Mouse (Mus musculus) liver, embryonic 13.5 days (tissue): ENCODE results near the gene Palm. TPM values are rescaled to one million over a fixed set of nuclear protein-coding genes. Genes with fewer than 3 reads are reported as not detected.
A peak's percentile ranks its signal among the peaks of the same experiment; 100 is the strongest.

ENCODE experiments used
- ATAC-seq: fragments of 200-750 bp; cut with Nextera tagmentation; 2 replicates; pipeline ENCODE4 v1.8.0; 2017; ENCODE audit warnings: low read depth, mild to moderate bottlenecking, moderate number of reproducible peaks, moderate library complexity
- DNase-seq: peaks from one replicate; pipeline ENCODE4 v3.0.0; 2022
- H3K27ac ChIP-seq: fragments of 300-500 bp; sonication (generic); 2 replicates; pipeline ENCODE4 v1.5.1; 2015; ENCODE audit warnings: moderate library complexity, mild to moderate bottlenecking, inconsistent platforms
- H3K27me3 ChIP-seq: fragments of 300-500 bp; sonication (generic); 2 replicates; pipeline ENCODE4 v1.6.1; 2015; ENCODE audit warnings: mild to moderate bottlenecking, inconsistent platforms
- H3K36me3 ChIP-seq: fragments of 300-500 bp; sonication (generic); 2 replicates; pipeline ENCODE4 v1.6.1; 2015; ENCODE audit warnings: mild to moderate bottlenecking, inconsistent platforms
- H3K4me1 ChIP-seq: fragments of 300-500 bp; sonication (generic); replicated peaks from 2 replicates; pipeline ENCODE4 v1.6.1; 2015; ENCODE audit warnings: inconsistent platforms
- H3K4me2 ChIP-seq: fragments of 300-500 bp; sonication (generic); 2 replicates; pipeline ENCODE4 v1.6.1; 2015; ENCODE audit warnings: inconsistent platforms, mild to moderate bottlenecking, moderate library complexity
- H3K4me3 ChIP-seq: fragments of 300-500 bp; sonication (generic); replicated peaks from 2 replicates; pipeline ENCODE4 v1.5.1; 2015; ENCODE audit warnings: mild to moderate bottlenecking, inconsistent platforms
- H3K9ac ChIP-seq: fragments of 300-500 bp; sonication (generic); 2 replicates; pipeline ENCODE4 v1.6.1; 2015; ENCODE audit warnings: mild to moderate bottlenecking, inconsistent platforms
- H3K9me3 ChIP-seq: fragments of 300-500 bp; sonication (generic); replicated peaks from 2 replicates; pipeline ENCODE4 v1.6.1; 2016; ENCODE audit warnings: inconsistent platforms
- WGBS: fragments of 180-500 bp; shearing (Covaris S2); methylation state at CpG from one replicate; pipeline ENCODE4 v1.1.7; 2015; ENCODE audit not compliant: insufficient replicate concordance; 5-methylcytosine and 5-hydroxymethylcytosine counted together
- polyA plus RNA-seq: library from polyadenylated mRNA; unstranded; fragments of >200 nt; fragmentation: Nextera tagmentation; extraction: Ambion mirVana; gene quantifications from 2 replicates; pipeline ENCODE4 v1.2.1, GENCODE M21; 2015

The Palm gene
- polyA plus RNA-seq, 1 experiment from 2014 or later, result 7.4 TPM

DNA sequence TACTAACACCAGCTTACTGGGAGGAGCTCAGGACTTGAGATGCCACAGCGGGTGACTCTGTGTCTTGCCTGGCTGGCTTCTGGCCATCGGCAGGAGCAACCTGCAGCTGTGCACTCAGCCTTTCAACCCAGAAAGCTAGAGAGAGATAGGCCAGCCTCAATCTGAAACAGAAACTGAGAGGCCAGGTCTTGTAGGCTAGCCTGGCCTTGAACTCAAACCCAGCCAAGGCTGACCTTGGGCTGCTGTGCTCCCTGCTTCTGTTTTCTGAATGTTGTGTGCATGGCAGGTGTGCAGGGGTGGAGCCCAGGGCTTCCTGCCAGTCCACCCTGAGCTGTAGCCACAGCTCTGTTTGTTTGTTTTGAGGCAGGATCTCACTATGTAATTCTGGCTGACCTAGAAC lies 20.2 kb upstream of the Palm start:
- Histone ChIP-seq H3K9me3 (no peaks in the 10 kb centered on the region; the same call in 1 of the 2 replicates), H3K4me3 (no peak overlapping the region), H3K4me1 (peaks cover 14% of the 10 kb centered on the region), H3K36me3 (no peaks in the 10 kb centered on the region), H3K9ac (no peak overlapping the region), H3K27ac (no peak overlapping the region), H3K27me3 (peaks cover 28% of the 10 kb centered on the region), H3K4me2 (no peak overlapping the region)
- 81% methylated on average over 2 of the region's 2 CpGs for WGBS
- no peak for DNase-seq
- ATAC-seq, result no peak

DNA sequence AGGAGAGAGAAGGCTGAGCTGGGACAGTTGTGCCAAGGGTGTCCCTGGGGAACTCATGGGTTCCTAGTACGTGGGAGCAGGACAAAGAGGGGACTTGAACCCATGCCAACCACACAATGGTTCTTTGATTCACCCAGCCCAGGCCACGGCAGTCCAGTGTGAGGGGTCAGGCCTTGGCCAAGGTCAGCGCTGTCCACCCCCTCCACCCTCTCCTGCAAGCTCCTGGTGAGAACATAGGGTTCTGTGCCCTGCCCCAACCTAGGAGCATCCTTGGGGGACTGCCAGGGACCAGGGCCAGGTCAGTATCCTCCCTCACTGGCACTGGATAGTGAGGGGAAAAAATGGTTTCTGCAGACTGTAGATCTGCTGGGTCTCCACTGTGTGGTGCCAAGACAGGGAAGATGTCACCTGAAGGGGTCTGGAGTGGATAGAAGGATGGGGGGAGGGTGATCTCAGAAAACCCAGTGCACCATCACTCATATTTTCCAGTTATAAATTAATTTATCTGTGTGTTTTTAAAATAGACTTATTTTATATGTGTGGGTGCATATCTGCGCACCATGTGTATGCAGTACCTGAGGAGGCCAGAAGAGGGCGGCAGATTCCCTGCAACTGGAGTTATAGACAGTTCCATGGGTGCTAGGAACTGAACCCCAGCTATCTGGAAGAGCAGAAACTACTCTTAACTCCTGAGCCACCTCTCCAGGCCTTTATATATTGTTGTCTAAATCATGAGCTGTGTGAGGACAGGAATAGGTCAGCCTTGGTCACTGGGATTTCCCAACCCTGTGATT lies 18.7 kb upstream of the Palm start:
- no peak for DNase-seq
- Histone ChIP-seq H3K27me3 (peaks cover 43% of the 10 kb centered on the region), H3K4me3 (no peak overlapping the region), H3K36me3 (no peaks in the 10 kb centered on the region), H3K9me3 (no peaks in the 10 kb centered on the region; the same call in 1 of the 2 replicates), H3K27ac (no peak overlapping the region), H3K4me2 (no peak overlapping the region), H3K9ac (no peak overlapping the region), H3K4me1 (peaks cover 16% of the 10 kb centered on the region)
- 60% methylated on average over 5 of the region's 5 CpGs for WGBS
- ATAC-seq, result no peak

DNA sequence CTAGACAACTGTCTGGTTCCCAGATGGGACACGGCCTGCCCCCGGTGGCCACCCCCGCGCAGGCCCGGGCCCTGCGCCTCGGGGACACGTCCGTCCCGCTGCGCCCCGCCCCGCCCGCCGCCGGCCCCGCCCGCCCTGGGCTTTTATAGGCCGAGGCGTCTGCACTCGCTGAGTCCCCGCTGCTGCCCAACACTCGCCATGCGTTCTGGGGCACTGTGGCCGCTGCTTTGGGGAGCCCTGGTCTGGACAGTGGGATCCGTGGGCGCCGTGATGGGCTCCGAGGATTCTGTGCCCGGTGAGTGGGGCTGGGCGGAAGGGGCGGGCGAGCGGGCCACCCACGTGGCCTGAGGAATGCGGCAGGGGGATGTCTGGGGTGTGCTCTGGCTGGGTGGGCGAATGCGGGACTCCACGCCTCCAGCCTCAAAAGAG lies 16.3 kb upstream of the Palm start, which contains the start of gene Fstl3:
Gene Fstl3 (plus strand): TSS at position 170 of the 429 bp plus-strand sequence.
- Histone ChIP-seq H3K4me2 (peak within 1 kb of the TSS; percentile 59), H3K4me3 (peak within 1 kb of the TSS; percentile 44), H3K4me1 (peaks cover 39% of the 10 kb centered on the region), H3K9me3 (no peaks in the 10 kb centered on the region; the same call in 1 of the 2 replicates), H3K9ac (peak within 1 kb of the TSS; percentile 28; the same call in 1 of the 2 replicates), H3K27me3 (peaks cover 51% of the 10 kb centered on the region), H3K27ac (no peak within 1 kb of the TSS), H3K36me3 (no peaks in the 10 kb centered on the region)
- WGBS, result 5% methylated on average over 39 of the region's 39 CpGs
- ATAC-seq (no peak), DNase-seq (no peak)

DNA sequence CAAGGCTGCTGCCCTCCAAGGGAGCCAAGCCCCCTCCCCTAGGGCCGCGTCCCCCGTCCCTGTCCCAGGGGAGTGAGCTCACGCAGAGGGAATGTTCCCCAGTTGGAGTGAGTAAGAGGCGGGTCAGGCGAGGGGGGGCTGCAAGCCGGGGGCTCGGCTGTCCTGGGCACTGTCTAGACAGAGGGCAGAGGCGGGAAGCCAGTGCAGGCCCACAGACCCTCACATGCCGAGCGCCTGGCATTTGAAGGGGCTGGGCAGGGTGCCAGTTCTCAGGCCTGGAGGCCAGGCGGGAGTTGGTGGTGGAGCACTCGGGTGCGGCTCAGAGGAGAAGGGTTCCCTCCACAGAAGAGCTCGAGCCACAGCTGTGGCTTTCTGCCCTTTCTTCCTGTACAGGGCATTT lies 15.4 kb upstream of the Palm start:
- Histone ChIP-seq H3K4me2 (no peak overlapping the region), H3K4me1 (peaks cover 39% of the 10 kb centered on the region), H3K4me3 (no peak overlapping the region), H3K36me3 (no peaks in the 10 kb centered on the region), H3K27me3 (peaks cover 58% of the 10 kb centered on the region), H3K9ac (no peak overlapping the region), H3K9me3 (no peaks in the 10 kb centered on the region; the same call in 1 of the 2 replicates), H3K27ac (no peak overlapping the region)
- ATAC-seq, result no peak
- WGBS, result 35% methylated on average over 15 of the region's 15 CpGs
- DNase-seq, result no peak

DNA sequence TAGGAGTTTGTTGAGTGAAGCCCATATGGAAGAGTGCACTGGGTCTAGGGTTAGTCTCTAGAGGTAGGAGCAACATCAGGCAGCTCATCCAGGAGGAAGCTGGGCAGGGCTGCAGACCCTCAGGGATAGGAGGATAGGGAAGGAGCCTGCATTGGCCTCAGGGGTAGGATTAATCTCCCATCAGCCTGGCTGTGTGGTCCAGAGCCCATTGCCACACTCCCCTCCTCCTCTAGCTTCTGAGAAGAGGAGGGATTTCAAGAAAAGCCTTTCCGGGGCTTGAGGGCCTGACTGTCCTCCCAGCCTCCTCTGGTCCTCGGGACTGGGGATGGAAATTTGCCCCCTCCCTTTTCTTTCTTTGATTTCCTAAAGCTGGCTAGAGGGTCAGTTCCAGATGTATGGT lies 14.2 kb upstream of the Palm start:
- H3K36me3 ChIP-seq, result no peaks in the 10 kb centered on the region

DNA sequence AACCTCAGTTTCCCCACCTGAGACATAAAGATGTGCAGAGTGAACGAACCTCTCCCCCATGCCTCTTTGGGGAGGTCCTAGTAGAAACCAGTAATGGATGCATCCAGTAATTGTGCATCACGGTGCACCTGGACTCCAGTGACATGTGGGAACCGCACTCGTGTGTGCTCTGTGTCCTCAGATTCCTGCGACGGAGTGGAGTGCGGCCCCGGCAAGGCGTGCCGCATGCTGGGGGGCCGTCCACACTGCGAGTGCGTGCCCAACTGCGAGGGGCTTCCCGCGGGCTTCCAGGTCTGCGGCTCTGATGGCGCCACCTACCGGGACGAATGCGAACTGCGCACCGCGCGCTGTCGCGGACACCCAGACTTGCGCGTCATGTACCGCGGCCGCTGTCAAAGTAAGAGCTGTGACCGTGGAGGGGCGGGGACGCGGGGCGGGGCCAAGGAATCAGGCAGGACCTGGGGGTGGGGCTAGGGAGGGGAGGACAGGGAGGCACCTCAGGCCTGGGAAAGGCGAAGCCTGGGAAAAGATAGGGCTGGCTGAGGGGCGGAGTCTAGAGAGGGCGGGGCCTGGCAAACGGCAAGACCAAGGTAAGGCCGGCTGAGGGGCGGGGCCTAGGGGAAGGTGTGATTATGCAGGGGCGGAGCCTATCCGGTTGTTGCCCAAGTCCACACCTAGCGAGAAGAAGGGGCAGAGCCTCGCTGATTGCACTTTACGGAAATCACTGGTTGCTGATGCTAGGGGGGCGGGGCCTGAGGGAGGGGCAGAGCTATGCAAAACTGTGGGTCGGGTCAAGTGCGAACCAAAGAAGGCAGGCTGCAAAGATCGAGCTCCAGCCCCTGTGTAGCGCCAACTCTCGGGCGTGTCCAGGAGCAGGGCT lies 13.3 kb upstream of the Palm start:
- peak overlapping the region; percentile 54 for H3K4me3 ChIP-seq
- 2% methylated on average over 55 of the region's 55 CpGs for WGBS
- H3K9me3 ChIP-seq, result no peaks in the 10 kb centered on the region; the same call in 1 of the 2 replicates
- no peaks in the 10 kb centered on the region for H3K36me3 ChIP-seq
- peaks cover 68% of the 10 kb centered on the region for H3K27me3 ChIP-seq
- peaks cover 39% of the 10 kb centered on the region for H3K4me1 ChIP-seq
- DNase-seq (peak; percentile 96), ATAC-seq (peak; percentile 85)
- H3K9ac ChIP-seq, result no peak overlapping the region
- H3K4me2 ChIP-seq, result peak overlapping the region; percentile 75
- peak overlapping the region; percentile 47 for H3K27ac ChIP-seq

More for the DNA sequence above, 14.2 kb upstream of the Palm start:
- no peaks in the 10 kb centered on the region; the same call in 1 of the 2 replicates for H3K9me3 ChIP-seq
- no peak for ATAC-seq
- peak overlapping the region; percentile 75 for H3K4me2 ChIP-seq
- H3K9ac ChIP-seq, result no peak overlapping the region
- no peak for DNase-seq
- peaks cover 62% of the 10 kb centered on the region for H3K27me3 ChIP-seq
- WGBS, result 25% methylated on average over 2 of the region's 2 CpGs
- H3K27ac ChIP-seq, result no peak overlapping the region
- peaks cover 39% of the 10 kb centered on the region for H3K4me1 ChIP-seq
- no peak overlapping the region for H3K4me3 ChIP-seq

DNA sequence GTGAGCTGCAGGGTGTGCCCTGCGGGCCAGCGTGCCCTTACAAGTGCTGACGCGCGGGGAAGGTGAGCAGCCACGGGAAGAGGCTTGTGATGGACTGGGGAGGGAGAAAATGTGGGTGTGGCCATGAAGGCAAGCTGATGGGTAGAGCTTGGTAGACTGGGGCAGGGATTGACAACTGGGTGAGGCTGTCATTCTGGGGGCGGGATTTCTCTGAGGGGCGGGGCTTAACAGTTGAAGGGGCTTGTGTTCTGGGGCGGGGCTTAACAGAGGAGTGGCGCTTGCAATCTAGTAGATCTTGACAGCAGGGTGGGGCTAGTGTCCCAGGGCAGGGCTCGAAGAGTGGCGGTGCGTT lies 12.7 kb upstream of the Palm start:
- WGBS, result under 1% methylated on average over 13 of the region's 13 CpGs
- H3K27me3 ChIP-seq, result peaks cover 68% of the 10 kb centered on the region
- H3K4me3 ChIP-seq, result peak overlapping the region; percentile 54
- no peaks in the 10 kb centered on the region for H3K36me3 ChIP-seq
- H3K9me3 ChIP-seq, result no peaks in the 10 kb centered on the region
- DNase-seq (no peak), ATAC-seq (no peak)
- peak overlapping the region; percentile 47 for H3K27ac ChIP-seq
- peak overlapping the region; percentile 75 for H3K4me2 ChIP-seq
- peaks cover 39% of the 10 kb centered on the region for H3K4me1 ChIP-seq
- H3K9ac ChIP-seq, result no peak overlapping the region

DNA sequence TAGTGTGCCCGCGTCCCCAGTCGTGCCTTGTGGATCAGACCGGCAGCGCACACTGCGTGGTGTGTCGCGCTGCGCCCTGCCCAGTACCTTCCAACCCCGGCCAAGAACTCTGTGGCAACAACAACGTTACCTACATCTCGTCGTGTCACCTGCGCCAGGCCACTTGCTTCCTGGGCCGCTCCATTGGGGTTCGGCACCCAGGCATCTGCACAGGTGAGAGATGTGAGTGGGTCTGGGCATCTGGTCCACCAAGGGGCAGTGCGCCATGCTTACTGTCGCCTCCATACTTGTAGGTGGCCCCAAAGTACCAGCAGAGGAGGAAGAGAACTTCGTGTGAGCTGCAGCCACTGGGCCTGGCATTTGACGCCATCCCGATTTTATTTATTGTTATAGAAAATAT lies 12.2 kb upstream of the Palm start:
- Histone ChIP-seq H3K9ac (no peak overlapping the region), H3K9me3 (no peaks in the 10 kb centered on the region), H3K4me2 (peak overlapping the region; percentile 75), H3K4me1 (peaks cover 39% of the 10 kb centered on the region), H3K4me3 (peak overlapping the region; percentile 54), H3K27me3 (peaks cover 67% of the 10 kb centered on the region), H3K27ac (no peak overlapping the region), H3K36me3 (no peaks in the 10 kb centered on the region)
- WGBS, result 24% methylated on average over 21 of the region's 21 CpGs
- ATAC-seq (no peak), DNase-seq (no peak)

DNA sequence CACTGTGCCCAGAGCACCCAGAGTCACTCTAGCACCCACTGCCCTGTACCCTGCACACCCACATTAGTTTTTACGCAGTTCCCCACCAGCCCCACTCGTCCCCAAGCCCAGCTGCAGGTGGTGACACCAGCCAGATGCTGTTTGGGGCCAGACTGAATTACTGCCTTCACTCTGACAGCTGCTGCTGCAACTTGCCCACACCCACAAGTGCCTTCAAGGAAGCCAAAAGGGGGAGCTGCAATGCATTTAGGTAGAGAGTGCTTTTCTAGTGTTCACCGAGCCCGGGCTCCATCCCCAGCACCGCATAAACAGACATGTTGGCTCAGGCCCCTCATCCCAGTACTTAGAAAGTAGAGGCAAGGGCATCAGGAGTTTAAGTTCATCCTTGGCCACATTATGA lies 11.4 kb upstream of the Palm start:
- H3K4me3 ChIP-seq, result no peak overlapping the region
- no peaks in the 10 kb centered on the region for H3K9me3 ChIP-seq
- H3K9ac ChIP-seq, result no peak overlapping the region
- H3K27ac ChIP-seq, result no peak overlapping the region
- WGBS, result 54% methylated on average over 5 of the region's 5 CpGs
- H3K4me2 ChIP-seq, result no peak overlapping the region
- DNase-seq, result no peak
- H3K36me3 ChIP-seq, result no peaks in the 10 kb centered on the region
- peaks cover 59% of the 10 kb centered on the region for H3K27me3 ChIP-seq
- peaks cover 37% of the 10 kb centered on the region for H3K4me1 ChIP-seq
- ATAC-seq, result no peak

DNA sequence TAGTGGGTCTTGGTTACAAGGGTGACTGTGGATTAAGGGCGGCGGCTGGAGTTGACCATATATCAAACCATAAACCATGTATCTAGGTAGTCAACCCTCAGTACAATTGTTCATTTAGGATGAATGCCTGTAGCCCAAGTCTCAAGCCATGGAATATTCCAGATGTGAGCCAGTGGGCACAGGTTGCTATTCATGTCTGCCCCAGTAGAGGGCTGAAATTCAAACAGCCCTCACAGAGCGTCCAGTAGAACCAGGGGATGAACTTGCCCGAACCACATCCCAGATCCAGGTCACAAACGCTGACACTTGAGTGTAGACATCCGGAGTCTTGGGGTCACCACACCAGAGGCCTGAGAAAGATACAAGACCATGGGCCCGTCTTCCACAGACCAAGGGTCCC lies 10.3 kb upstream of the Palm start:
- H3K9me3 ChIP-seq, result no peaks in the 10 kb centered on the region
- ATAC-seq (no peak), DNase-seq (no peak)
- H3K27me3 ChIP-seq, result peaks cover 48% of the 10 kb centered on the region
- no peak overlapping the region for H3K9ac ChIP-seq
- peaks cover 29% of the 10 kb centered on the region for H3K4me1 ChIP-seq
- 60% methylated on average over 7 of the region's 7 CpGs for WGBS
- H3K36me3 ChIP-seq, result no peaks in the 10 kb centered on the region
- no peak overlapping the region for H3K4me2 ChIP-seq
- no peak overlapping the region for H3K27ac ChIP-seq
- H3K4me3 ChIP-seq, result no peak overlapping the region
